Mouse (Mus musculus): ENCODE measurements around the gene Chrnb1. TPM values are rescaled to one million over a fixed set of nuclear protein-coding genes. Genes with fewer than 3 reads are reported as not detected.
A peak's percentile ranks its signal among the peaks of the same experiment; 100 is the strongest.

Chrnb1 gene
- polyA plus RNA-seq, 1 experiment from 2014 or later = 2.6 TPM

DNA sequence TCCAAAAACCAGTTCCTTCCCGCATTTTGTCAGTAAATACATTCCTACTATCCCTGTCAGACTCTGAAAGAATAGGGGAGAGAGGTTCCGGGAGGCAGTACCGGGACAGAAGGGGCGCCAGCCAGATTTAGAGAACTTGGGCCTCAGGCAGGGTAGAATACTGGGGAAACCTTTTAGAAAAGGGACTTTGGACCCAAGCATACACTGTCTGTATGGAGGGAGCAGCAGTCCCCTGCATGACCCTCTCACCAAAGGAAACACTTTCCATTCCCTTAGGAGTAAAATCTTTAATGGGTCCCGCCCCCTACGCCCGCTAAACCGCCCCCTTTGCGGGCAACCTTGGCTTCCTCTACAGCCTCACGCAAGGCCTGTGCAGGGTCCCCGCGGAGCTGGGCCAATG, 7.6 kb upstream of the Chrnb1 start:
- H3K27me3 ChIP-seq = peaks cover 46% of the 10 kb centered on the region
- no peak for ATAC-seq (ENCODE audit: low FRiP score)
- H3K27ac ChIP-seq = peak overlapping the region; percentile 81
- H3K36me3 ChIP-seq = no peaks in the 10 kb centered on the region
- peaks cover 70% of the 10 kb centered on the region for H3K4me1 ChIP-seq (replicated peaks)
- H3K9ac ChIP-seq = peak overlapping the region; percentile 89
- peak overlapping the region; percentile 52 for H3K4me3 ChIP-seq
- H3K4me2 ChIP-seq = peak overlapping the region; percentile 94
- WGBS = 2% methylated on average over 12 of the region's 12 CpGs
- 0 out of 2 replicates have a peak, but pooled peaks cover 3% of the 10 kb centered on the region for H3K9me3 ChIP-seq

DNA sequence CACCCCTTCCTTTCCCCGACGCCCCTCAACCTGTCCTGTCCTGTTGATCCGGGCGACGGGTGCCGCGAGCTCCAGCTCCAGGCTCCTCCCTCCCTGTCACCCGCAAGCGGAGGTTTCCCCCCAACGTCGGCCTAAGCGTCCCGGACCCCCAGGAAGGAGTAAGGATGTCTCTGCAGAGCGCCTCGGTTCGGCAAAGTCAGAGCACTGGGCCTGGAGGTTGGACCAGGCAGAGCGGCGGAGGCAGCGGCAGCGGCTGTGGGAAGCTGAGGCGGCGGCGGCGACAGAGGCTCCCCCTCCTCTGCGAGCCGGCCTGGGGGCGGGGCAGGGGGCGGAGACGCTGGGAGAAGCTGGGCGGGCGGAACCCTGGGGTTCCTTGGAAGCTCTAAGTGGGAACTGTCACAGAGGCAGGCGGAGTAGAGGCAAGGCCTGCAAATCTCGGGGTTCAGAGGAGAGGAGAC, 6.9 kb upstream of the Chrnb1 start:
- peaks cover under 1% of the 10 kb centered on the region for H3K36me3 ChIP-seq
- H3K4me2 ChIP-seq = peak overlapping the region; percentile 94
- H3K27me3 ChIP-seq = peaks cover 52% of the 10 kb centered on the region
- H3K4me1 ChIP-seq (replicated peaks) = peaks cover 73% of the 10 kb centered on the region
- WGBS = under 1% methylated on average over 33 of the region's 33 CpGs
- H3K27ac ChIP-seq = peak overlapping the region; percentile 81
- 0 out of 2 replicates have a peak, but pooled peaks cover 3% of the 10 kb centered on the region for H3K9me3 ChIP-seq
- peak overlapping the region; percentile 89 for H3K9ac ChIP-seq
- peak overlapping the region; percentile 52 for H3K4me3 ChIP-seq
- no peak for ATAC-seq (ENCODE audit: low FRiP score)

DNA sequence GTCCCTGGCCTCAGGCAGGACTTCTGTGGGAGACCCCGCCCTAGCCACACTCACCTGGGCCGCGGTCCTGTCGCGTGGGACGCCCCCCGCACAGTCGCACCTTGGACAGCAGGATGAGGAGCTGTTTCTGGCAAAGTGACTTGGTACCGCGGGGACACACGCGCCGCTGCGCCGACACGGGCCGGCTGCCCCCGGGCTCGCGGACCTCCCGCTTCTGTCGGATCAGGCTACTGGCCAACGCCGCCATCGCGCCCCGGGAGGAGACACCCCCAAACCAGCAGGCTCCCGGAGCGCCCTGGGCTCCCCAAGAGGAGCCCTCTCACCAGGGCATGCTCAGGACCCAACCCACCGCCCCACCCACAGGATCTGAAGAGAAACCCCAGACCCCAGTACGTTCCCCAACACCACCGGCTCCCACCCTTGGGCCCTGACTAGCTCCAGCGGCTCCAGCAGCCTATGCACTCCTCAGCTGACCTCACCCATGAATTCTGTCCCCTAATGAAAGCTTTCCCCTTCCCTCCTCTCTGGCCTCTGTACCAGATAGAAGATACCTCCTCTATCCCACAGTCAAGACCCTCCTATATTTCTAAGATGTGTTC, 5.7 kb upstream of the Chrnb1 start, which contains the start of gene Fgf11:
Gene Fgf11 (minus strand): TSS at position 479 of the 599 bp plus-strand sequence.
- 2% methylated on average over 33 of the region's 33 CpGs for WGBS
- peaks cover 52% of the 10 kb centered on the region for H3K27me3 ChIP-seq
- peak within 1 kb of the TSS; percentile 52 for H3K4me3 ChIP-seq
- H3K4me1 ChIP-seq (replicated peaks) = peaks cover 73% of the 10 kb centered on the region
- peaks cover 4% of the 10 kb centered on the region for H3K36me3 ChIP-seq
- 0 out of 2 replicates have a peak, but pooled peaks cover 1% of the 10 kb centered on the region for H3K9me3 ChIP-seq
- no peak for ATAC-seq (ENCODE audit: low FRiP score)
- peak within 1 kb of the TSS; percentile 89 for H3K9ac ChIP-seq
- H3K4me2 ChIP-seq = peak within 1 kb of the TSS; percentile 94
- H3K27ac ChIP-seq = peak within 1 kb of the TSS; percentile 95

DNA sequence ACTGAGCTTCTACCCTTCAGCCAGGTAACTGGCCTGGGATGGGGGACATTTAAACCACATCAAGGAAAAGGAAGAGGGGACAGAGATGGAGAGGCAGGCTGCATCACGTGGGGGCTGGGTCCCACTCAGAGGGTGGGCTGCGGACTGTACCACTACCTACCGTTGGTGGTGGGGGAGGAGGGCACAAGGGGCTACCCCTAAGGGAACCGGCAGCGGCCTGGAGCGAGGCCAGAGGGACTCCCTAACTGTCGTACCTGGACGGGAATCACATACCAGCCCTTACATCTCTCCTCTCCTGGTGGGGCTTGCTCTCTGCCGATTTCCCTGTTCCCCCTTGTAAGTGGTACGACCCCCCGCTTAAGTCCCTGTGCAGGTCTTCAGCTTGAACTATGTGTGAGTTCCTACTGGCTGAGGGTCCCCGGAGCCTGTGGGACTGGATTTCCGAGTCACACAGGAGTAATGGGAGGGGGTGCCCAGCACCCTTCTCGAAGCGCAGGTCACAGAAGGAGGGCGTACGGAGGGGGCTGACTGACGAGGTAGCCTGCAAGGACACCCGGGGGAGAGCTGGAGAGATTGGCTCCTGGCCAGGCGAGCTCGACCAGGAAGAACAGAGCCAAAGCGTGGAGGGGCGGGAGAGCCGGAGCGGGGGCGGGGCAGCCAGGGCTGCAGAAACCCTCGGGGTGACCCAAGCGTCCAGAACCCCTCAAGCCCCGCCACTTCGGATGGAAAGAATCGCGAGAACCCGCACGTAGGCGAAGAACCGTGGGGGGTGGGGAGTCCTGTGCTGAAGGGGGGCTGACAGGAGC, 4.9 kb upstream of the Chrnb1 start:
- Histone ChIP-seq H3K9ac (peak overlapping the region; percentile 89), H3K27ac (peak overlapping the region; percentile 95), H3K27me3 (peaks cover 52% of the 10 kb centered on the region), H3K36me3 (peaks cover 4% of the 10 kb centered on the region), H3K4me2 (peak overlapping the region; percentile 94), H3K9me3 (no peaks in the 10 kb centered on the region), H3K4me1 (replicated peaks) (peaks cover 78% of the 10 kb centered on the region), H3K4me3 (peak overlapping the region; percentile 52)
- peak; percentile 73 for ATAC-seq (ENCODE audit: low FRiP score)
- 0% methylated on average over 34 of the region's 36 CpGs for WGBS

DNA sequence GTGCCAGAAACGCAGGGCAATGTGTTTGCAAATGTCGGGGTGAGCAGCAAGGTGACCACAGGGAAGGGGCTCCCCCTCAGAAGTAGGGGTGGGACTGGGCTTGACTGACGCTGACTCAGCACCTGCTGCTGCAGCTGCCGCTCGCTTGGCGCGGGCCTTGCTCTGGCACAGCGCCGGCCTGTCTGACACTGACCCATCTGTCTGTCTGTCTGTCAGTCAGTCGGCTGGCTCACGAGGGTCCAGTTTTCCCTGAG, 4.3 kb upstream of the Chrnb1 start:
- H3K27ac ChIP-seq = peak overlapping the region; percentile 95
- peak overlapping the region; percentile 94 for H3K4me2 ChIP-seq
- H3K9ac ChIP-seq = peak overlapping the region; percentile 89
- peaks cover 77% of the 10 kb centered on the region for H3K4me1 ChIP-seq (replicated peaks)
- peak overlapping the region; percentile 52 for H3K4me3 ChIP-seq
- no peaks in the 10 kb centered on the region for H3K9me3 ChIP-seq
- WGBS = under 1% methylated on average over 11 of the region's 11 CpGs
- ATAC-seq (ENCODE audit: low FRiP score) = peak; percentile 18
- peaks cover 4% of the 10 kb centered on the region for H3K36me3 ChIP-seq
- peaks cover 52% of the 10 kb centered on the region for H3K27me3 ChIP-seq

DNA sequence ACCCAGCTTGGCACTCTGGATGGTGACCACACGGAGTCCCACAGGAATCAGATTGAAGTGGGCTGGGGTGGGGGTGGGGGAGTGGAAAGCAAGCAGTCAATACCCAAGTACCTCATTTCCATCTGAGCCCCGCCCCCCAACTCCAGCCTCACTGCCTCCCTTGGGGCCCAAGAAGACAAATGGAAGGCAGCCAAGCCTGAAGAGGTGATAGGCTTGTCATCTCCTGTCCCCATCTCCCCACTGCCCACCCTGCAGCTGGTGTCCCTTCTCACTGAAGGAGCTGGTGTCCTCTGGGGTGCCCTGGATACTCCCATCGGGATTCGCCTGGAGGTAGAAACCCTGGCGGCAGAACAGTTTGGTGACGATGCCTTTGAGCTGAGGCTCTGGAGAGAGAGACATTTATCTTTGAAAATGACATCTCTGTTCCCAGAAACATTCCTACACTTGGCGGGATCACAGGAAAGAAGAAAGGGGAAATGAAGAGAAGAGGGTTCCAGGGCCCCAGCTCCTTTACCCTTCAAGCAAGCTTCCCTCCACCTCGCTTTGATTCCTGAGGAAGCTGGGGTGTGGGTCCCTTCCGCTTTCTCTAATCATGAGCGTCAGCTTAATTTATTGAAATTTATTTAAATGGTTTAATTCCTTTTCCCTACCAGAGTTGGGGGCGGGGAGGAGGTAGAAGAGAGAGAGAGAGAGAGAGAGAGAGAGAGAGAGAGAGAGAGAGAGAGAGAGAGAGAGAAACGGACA, 3.8 kb upstream of the Chrnb1 start:
- no peaks in the 10 kb centered on the region for H3K9me3 ChIP-seq
- peak overlapping the region; percentile 94 for H3K4me2 ChIP-seq
- peak overlapping the region; percentile 52 for H3K4me3 ChIP-seq
- peaks cover 74% of the 10 kb centered on the region for H3K4me1 ChIP-seq (replicated peaks)
- 15% methylated on average over 12 of the region's 12 CpGs for WGBS
- H3K27me3 ChIP-seq = peaks cover 47% of the 10 kb centered on the region
- no peak for ATAC-seq (ENCODE audit: low FRiP score)
- H3K36me3 ChIP-seq = peaks cover 4% of the 10 kb centered on the region
- peak overlapping the region; percentile 89 for H3K9ac ChIP-seq
- H3K27ac ChIP-seq = peak overlapping the region; percentile 95

DNA sequence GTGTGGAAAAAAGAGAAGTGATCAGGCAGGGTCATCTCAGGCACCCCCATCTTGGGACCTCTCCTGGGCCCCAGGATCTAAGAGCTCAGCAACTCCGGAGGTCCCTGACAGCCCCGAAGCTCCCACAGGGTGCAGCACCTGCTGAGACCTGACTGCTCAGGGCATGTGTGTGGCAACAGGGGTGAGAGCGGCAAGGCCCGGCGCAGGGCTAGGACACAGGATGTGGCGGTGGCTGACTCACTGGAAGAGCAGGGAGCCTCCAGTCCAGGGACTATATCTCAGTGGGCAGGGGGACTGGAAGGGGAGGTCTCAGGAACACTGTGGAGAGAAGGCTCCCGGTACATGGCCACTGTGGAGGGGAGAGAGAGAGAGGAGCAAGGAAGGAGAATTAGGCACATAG, 2.2 kb upstream of the Chrnb1 start:
- H3K9me3 ChIP-seq = no peaks in the 10 kb centered on the region
- 0 out of 2 replicates have a peak overlapping the region, but pooled peaks have one; percentile 24 for H3K9ac ChIP-seq
- H3K36me3 ChIP-seq = peaks cover 4% of the 10 kb centered on the region
- peaks cover 58% of the 10 kb centered on the region for H3K4me1 ChIP-seq (replicated peaks)
- no peak overlapping the region for H3K4me2 ChIP-seq
- 75% methylated on average over 7 of the region's 7 CpGs for WGBS
- no peak overlapping the region for H3K4me3 ChIP-seq
- H3K27me3 ChIP-seq = peaks cover 56% of the 10 kb centered on the region
- no peak overlapping the region for H3K27ac ChIP-seq
- ATAC-seq (ENCODE audit: low FRiP score) = no peak

DNA sequence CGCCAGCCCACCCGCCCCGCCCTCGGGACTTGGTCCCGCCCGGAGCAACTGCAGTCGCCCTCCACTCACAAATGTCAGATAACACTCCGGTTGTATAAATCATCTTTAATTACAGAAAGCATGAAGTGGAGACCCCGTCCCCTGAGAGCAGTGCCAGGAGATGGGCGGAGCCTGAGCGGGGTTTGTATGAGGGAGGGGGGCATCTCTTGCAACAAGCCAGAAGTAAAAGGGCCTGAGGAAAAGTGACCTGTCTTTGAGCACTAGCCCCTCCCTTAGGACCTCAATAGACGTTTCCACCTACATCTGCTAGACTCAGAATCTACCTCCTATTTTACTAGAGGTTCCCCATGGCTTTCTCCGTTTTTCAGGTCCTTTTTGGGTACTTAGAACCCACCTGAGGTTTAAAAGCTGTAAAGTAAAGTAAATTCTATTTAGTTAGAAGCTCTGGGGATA, 266 bp upstream of the Chrnb1 start:
- Histone ChIP-seq H3K4me1 (replicated peaks) (peaks cover 39% of the 10 kb centered on the region), H3K9ac (no peak overlapping the region), H3K4me3 (peak overlapping the region; percentile 35), H3K27me3 (peaks cover 53% of the 10 kb centered on the region), H3K4me2 (peak overlapping the region; percentile 66), H3K9me3 (no peaks in the 10 kb centered on the region), H3K36me3 (peaks cover 4% of the 10 kb centered on the region), H3K27ac (no peak overlapping the region)
- WGBS = 2% methylated on average over 13 of the region's 13 CpGs
- no peak for ATAC-seq (ENCODE audit: low FRiP score)

DNA sequence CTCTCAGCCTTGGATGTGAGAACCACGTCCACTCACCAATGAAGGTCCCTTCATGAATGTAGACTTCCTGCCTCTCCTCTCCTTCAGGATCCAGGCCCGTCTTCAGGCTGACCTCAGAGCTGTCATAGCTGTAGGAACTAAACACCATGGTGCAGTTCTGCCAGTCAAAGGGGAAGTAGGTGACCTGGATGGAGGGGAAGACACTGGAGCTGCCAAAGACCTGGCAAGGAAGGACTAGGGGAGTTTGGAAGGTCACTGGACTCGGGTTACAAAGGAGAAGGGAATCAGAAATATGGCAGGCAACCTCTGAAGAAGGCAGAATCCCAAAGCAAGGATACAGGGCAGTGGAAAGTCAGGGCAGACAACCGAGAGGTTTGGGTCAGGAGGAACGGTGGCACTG, 2.3 kb downstream of the Chrnb1 start:
- Histone ChIP-seq H3K4me1 (replicated peaks) (peaks cover 15% of the 10 kb centered on the region), H3K27ac (no peak overlapping the region), H3K27me3 (peaks cover 58% of the 10 kb centered on the region), H3K9me3 (no peaks in the 10 kb centered on the region), H3K9ac (no peak overlapping the region), H3K4me3 (no peak overlapping the region), H3K4me2 (no peak overlapping the region), H3K36me3 (peaks cover 4% of the 10 kb centered on the region)
- WGBS = 67% methylated on average over 5 of the region's 5 CpGs
- no peak for ATAC-seq (ENCODE audit: low FRiP score)

DNA sequence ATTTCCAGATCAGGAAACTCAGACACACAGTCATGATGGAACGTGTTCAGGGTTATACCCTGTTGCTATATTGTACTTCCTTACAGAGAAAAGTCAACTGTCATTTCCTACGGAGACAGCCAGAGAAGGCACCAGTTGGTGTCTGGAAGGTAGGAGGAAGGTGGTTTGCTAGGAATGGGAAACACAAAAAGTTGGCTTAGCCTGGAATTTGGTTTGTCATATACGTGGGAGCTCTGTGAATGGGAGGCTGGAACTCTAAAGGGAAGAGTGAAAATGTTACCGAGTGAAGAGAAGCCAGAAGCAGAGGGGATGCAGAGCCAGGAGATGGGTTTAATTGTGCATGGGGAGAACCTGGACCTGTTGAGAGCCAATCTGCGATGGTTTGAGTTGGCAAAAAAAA, 4.3 kb downstream of the Chrnb1 start:
- Histone ChIP-seq H3K36me3 (no peaks in the 10 kb centered on the region), H3K4me2 (no peak overlapping the region), H3K27ac (no peak overlapping the region), H3K4me1 (replicated peaks) (peaks cover 11% of the 10 kb centered on the region), H3K9me3 (no peaks in the 10 kb centered on the region), H3K9ac (no peak overlapping the region), H3K4me3 (no peak overlapping the region), H3K27me3 (peaks cover 41% of the 10 kb centered on the region)
- 76% methylated on average over 5 of the region's 5 CpGs for WGBS
- ATAC-seq (ENCODE audit: low FRiP score) = no peak

DNA sequence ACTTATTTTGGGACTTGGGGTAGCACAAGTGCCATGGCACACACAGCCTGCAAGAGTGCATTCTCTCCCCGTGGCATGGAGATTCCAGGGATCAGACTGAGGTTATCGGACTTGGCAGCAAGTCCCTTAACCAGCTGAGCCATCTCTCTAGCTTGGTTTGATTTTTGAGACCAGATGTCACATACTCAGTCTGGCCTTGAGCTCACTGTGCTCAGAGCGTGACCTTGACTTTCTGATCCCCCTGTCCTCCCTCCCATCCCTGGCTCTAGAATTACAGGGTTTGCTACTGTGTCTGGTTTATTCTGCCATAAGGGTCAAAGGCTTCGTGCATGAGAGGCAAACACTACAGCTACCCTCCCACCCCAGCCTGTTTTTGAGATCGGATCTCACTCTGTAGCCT, 6.3 kb downstream of the Chrnb1 start:
- no peak overlapping the region for H3K4me2 ChIP-seq

DNA sequence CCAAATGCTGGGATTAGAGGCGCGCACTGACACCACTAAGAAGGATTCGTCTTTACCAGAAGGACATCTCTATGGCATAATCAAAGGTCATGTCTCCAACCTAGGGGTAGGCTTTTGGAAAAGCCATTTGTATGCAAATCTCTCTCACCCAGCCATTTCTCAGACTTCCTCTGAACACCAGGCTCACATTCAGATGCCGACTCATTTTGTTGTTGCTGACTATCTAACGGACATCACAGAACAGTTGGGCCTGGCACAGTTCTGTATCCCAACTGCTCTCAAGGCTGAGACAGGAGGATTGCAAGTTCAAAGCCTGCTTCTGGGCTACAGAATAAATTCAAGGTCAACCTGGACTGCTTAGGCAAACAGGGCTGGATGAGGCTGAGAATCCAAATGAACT, 8.4 kb downstream of the Chrnb1 start:
- Histone ChIP-seq H3K27ac (no peak overlapping the region), H3K4me3 (no peak overlapping the region), H3K9me3 (no peaks in the 10 kb centered on the region), H3K4me1 (replicated peaks) (no peaks in the 10 kb centered on the region), H3K9ac (no peak overlapping the region), H3K4me2 (no peak overlapping the region), H3K27me3 (peaks cover 5% of the 10 kb centered on the region; the same call in 1 of the 2 replicates), H3K36me3 (no peaks in the 10 kb centered on the region)
- ATAC-seq (ENCODE audit: low FRiP score) = no peak
- WGBS = 82% methylated on average over 5 of the region's 5 CpGs

More for the DNA sequence above, 6.3 kb downstream of the Chrnb1 start:
- Histone ChIP-seq H3K36me3 (no peaks in the 10 kb centered on the region), H3K4me1 (replicated peaks) (no peaks in the 10 kb centered on the region), H3K27ac (no peak overlapping the region), H3K4me3 (no peak overlapping the region), H3K27me3 (peaks cover 27% of the 10 kb centered on the region; the same call in 1 of the 2 replicates), H3K9ac (no peak overlapping the region), H3K9me3 (no peaks in the 10 kb centered on the region)
- no peak for ATAC-seq (ENCODE audit: low FRiP score)
- 66% methylated on average over 5 of the region's 5 CpGs for WGBS

Data from hindbrain, embryonic 13.5 days (tissue).